Mouse (Mus musculus): ENCODE measurements around the gene Troap. TPM values are rescaled to one million over a fixed set of nuclear protein-coding genes. Genes with fewer than 3 reads are reported as not detected.
A peak's percentile ranks its signal among the peaks of the same experiment; 100 is the strongest.

Troap gene
- polyA plus RNA-seq, 1 experiment from 2014 or later, result 4.9 TPM

DNA sequence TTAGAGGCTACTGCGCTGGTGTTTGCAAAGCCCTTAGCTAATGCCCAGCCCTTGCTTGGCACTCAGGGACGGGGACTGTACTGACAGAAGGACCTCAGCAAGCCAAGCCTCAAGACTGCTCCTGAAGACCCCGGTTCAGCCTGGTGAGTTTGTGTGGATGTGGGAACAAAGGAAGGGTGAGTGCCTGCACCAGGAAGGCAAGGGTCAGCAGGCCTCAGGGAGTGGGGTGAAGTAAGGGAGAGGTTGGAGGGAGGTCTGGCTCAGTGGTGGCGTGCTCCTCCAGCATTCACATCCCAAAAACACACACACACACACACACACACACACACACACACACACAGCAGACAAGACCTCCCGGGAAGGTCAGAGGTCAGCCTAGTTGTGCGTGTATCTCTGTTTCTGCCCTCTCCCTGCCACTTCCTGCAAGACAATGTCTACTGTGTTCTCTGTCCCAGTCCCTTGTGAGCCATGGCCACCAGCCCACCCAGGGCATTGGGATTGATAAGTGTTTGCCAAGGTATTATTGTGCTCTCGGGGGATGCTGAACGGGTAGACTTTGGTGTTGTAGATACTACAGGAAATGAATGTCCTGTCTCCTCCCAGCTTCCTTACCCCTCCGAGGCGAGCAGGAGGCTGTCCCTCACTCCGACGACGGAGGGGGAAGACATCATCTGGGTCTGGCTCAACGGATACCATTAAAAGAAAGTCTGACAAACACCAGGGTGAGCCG is 4.0 kb downstream of the Troap start:
- peaks cover 13% of the 10 kb centered on the region for H3K4me1 ChIP-seq (ENCODE audit: control insufficient read depth, insufficient read depth, low read length)
- WGBS, result 87% methylated on average over 15 of the region's 15 CpGs
- H3K36me3 ChIP-seq (ENCODE audit: control insufficient read depth, insufficient read depth, low read length), result no peaks in the 10 kb centered on the region
- no peaks in the 10 kb centered on the region for H3K27me3 ChIP-seq (ENCODE audit: control insufficient read depth, insufficient read depth, low read length)
- DNase-seq, result no peak
- H3K9ac ChIP-seq (replicated peaks; ENCODE audit: low read length), result no peak overlapping the region
- no peaks in the 10 kb centered on the region for H3K9me3 ChIP-seq (ENCODE audit: control insufficient read depth, low read length)
- no peak overlapping the region for H3K4me3 ChIP-seq (replicated peaks; ENCODE audit: low read depth, low read length)
- no peak overlapping the region for H3K4me2 ChIP-seq (ENCODE audit: low read length)
- H3K27ac ChIP-seq (replicated peaks; ENCODE audit: low read depth, low read length), result no peak overlapping the region
- ATAC-seq (ENCODE audit: low FRiP score, low TSS enrichment), result no peak

DNA sequence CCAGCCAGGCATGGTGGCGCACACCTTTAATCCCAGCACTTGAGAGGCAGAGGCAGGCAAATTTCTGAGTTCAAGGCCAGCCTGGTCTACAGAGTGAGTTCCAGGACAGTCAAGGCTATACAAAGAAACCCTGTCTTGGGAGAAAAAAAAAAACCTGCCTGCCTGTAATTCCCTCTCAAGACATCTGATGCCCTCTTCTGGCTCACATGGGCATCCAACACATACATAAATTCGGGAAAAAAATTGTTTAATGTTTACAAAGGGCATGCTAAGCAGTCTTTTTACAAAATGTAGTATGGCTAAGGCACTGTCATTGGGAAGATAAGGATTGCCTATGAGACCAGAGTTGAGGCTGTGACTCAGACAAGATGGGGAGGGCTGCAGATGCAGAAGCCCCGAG is 5.4 kb downstream of the Troap start:
- WGBS, result 91% methylated on average over 3 of the region's 3 CpGs
- Histone ChIP-seq H3K27me3 (ENCODE audit: control insufficient read depth, insufficient read depth, low read length) (0 out of 2 replicates have a peak, but pooled peaks cover 5% of the 10 kb centered on the region), H3K36me3 (ENCODE audit: control insufficient read depth, insufficient read depth, low read length) (no peaks in the 10 kb centered on the region), H3K9ac (replicated peaks; ENCODE audit: low read length) (no peak overlapping the region), H3K4me3 (replicated peaks; ENCODE audit: low read depth, low read length) (no peak overlapping the region), H3K4me1 (ENCODE audit: control insufficient read depth, insufficient read depth, low read length) (peaks cover 9% of the 10 kb centered on the region; the same call in 1 of the 2 replicates), H3K4me2 (ENCODE audit: low read length) (no peak overlapping the region), H3K27ac (replicated peaks; ENCODE audit: low read depth, low read length) (no peak overlapping the region), H3K9me3 (ENCODE audit: control insufficient read depth, low read length) (no peaks in the 10 kb centered on the region)
- DNase-seq (no peak), ATAC-seq (ENCODE audit: low FRiP score, low TSS enrichment) (no peak)

DNA sequence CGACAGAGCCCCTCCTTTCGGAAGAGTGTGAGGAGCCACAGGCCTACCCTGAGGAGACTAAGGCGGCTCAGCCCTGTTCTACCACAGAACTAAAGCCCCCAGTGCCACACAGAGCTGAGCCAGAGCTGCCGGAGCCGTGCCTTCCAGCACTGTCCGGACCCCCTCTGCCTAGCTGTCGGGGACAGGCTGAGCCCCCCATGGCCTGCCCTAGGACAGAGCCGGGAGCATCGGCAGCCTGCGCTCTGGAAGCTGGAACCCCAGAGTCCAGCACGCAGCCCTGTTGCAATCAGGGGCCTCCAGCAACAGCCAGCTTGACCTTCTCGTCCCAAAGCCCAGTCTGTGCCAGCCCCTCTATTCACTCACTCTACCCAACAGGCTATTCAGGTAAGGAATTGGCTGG is 7.9 kb downstream of the Troap start:
- no peak overlapping the region for H3K4me3 ChIP-seq (replicated peaks; ENCODE audit: low read depth, low read length)
- no peaks in the 10 kb centered on the region for H3K4me1 ChIP-seq (ENCODE audit: control insufficient read depth, insufficient read depth, low read length)
- no peaks in the 10 kb centered on the region for H3K36me3 ChIP-seq (ENCODE audit: control insufficient read depth, insufficient read depth, low read length)
- H3K4me2 ChIP-seq (ENCODE audit: low read length), result no peak overlapping the region
- ATAC-seq (ENCODE audit: low FRiP score, low TSS enrichment) (no peak), DNase-seq (no peak)
- H3K27ac ChIP-seq (replicated peaks; ENCODE audit: low read depth, low read length), result no peak overlapping the region
- H3K27me3 ChIP-seq (ENCODE audit: control insufficient read depth, insufficient read depth, low read length), result peaks cover 29% of the 10 kb centered on the region
- H3K9me3 ChIP-seq (ENCODE audit: control insufficient read depth, low read length), result no peaks in the 10 kb centered on the region
- WGBS, result 93% methylated on average over 12 of the region's 12 CpGs
- no peak overlapping the region for H3K9ac ChIP-seq (replicated peaks; ENCODE audit: low read length)

DNA sequence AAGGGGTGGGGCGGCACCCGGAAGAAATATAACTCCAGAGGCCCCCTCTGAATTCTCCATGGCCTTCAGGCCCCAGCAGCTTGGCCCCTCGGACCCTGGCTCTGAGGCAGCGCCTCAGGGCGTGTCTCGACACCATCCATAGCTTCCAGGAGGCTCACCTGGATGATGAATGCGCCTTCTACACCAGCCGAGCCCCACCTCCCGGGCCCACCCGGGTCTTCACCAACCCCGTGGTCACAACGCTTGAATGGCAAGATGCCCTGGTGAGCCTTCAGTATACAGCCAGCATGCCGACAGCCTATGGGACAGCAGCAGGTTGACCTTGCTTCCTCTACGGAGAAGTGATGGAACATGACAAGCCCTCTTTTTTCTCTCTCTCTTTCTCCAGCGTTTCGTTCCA is 8.5 kb downstream of the Troap start:
- Histone ChIP-seq H3K9me3 (ENCODE audit: control insufficient read depth, low read length) (no peaks in the 10 kb centered on the region), H3K4me1 (ENCODE audit: control insufficient read depth, insufficient read depth, low read length) (no peaks in the 10 kb centered on the region)
- 86% methylated on average over 16 of the region's 16 CpGs for WGBS

DNA sequence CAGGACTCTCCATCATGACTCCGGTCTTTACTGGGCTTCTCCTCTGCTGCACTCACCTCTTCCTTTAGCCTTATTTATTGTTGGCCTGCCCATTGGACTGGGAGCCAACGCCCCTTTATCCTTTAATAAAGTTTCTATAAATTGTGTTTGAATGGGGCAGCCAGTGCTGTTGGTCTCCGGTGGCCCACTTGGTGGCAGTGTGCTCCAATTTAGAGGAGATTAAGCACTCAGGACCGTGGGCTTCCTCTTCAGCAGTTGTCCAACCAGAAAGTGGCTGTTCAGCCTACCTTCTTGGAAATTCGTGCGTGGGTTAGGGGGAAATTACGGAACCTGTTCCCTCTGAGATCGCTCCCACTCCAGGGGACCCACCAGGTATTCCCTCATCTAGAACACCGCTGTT is 8.9 kb downstream of the Troap start:
- Histone ChIP-seq H3K4me2 (ENCODE audit: low read length) (no peak overlapping the region), H3K4me3 (replicated peaks; ENCODE audit: low read depth, low read length) (no peak overlapping the region), H3K9me3 (ENCODE audit: control insufficient read depth, low read length) (no peaks in the 10 kb centered on the region), H3K36me3 (ENCODE audit: control insufficient read depth, insufficient read depth, low read length) (no peaks in the 10 kb centered on the region), H3K4me1 (ENCODE audit: control insufficient read depth, insufficient read depth, low read length) (no peaks in the 10 kb centered on the region), H3K27me3 (ENCODE audit: control insufficient read depth, insufficient read depth, low read length) (peaks cover 37% of the 10 kb centered on the region), H3K9ac (replicated peaks; ENCODE audit: low read length) (no peak overlapping the region), H3K27ac (replicated peaks; ENCODE audit: low read depth, low read length) (no peak overlapping the region)
- peak; percentile 77 for DNase-seq
- ATAC-seq (ENCODE audit: low FRiP score, low TSS enrichment), result no peak
- WGBS, result 74% methylated on average over 9 of the region's 9 CpGs

More for the DNA sequence above, 8.5 kb downstream of the Troap start:
- ATAC-seq (ENCODE audit: low FRiP score, low TSS enrichment) (no peak), DNase-seq (no peak)
- no peak overlapping the region for H3K4me3 ChIP-seq (replicated peaks; ENCODE audit: low read depth, low read length)
- peaks cover 34% of the 10 kb centered on the region for H3K27me3 ChIP-seq (ENCODE audit: control insufficient read depth, insufficient read depth, low read length)
- no peak overlapping the region for H3K9ac ChIP-seq (replicated peaks; ENCODE audit: low read length)
- H3K27ac ChIP-seq (replicated peaks; ENCODE audit: low read depth, low read length), result no peak overlapping the region
- no peak overlapping the region for H3K4me2 ChIP-seq (ENCODE audit: low read length)
- no peaks in the 10 kb centered on the region for H3K36me3 ChIP-seq (ENCODE audit: control insufficient read depth, insufficient read depth, low read length)

DNA sequence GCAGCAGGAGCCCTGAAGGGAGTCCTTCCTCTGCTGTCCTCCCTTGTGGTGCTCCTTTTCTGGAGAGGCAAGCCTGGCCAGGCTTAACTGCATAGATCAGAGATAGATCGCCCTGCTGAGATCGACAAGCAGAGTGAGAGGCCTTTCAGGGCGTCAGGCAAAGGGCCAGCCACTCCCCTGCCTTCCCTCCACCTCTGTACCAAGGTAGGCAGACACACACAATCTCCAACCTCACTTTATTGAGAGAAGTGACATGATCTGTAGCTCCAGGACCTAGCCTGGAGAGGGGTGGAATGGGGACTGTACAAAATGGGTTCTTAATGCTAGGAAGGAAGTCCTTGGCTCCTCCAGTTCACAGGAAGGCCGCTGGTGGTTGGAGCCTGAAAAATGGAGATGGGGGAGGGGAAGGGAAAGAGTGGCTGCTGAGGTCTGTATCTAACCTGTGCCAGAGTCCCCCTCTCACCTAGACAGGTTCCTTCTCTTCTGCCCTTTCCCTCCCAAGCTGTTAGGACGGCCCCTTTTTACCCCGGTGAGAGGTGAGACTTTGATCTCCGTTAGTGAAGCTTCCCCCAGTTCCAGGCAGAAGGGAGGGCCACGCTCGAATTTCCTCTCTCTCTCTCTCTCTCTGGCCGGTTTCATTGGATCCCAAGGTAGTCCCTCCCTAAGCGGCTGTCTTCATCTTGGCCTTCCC is 9.6 kb downstream of the Troap start:
- Histone ChIP-seq H3K4me1 (ENCODE audit: control insufficient read depth, insufficient read depth, low read length) (0 out of 2 replicates have a peak, but pooled peaks cover 3% of the 10 kb centered on the region), H3K4me3 (replicated peaks; ENCODE audit: low read depth, low read length) (no peak overlapping the region), H3K4me2 (ENCODE audit: low read length) (peak overlapping the region; percentile 8), H3K9me3 (ENCODE audit: control insufficient read depth, low read length) (no peaks in the 10 kb centered on the region), H3K9ac (replicated peaks; ENCODE audit: low read length) (0 out of 2 replicates have a peak overlapping the region, but pooled peaks have one; percentile 34), H3K36me3 (ENCODE audit: control insufficient read depth, insufficient read depth, low read length) (no peaks in the 10 kb centered on the region), H3K27me3 (ENCODE audit: control insufficient read depth, insufficient read depth, low read length) (peaks cover 44% of the 10 kb centered on the region), H3K27ac (replicated peaks; ENCODE audit: low read depth, low read length) (no peak overlapping the region)
- DNase-seq (no peak), ATAC-seq (ENCODE audit: low FRiP score, low TSS enrichment) (no peak)
- WGBS, result 6% methylated on average over 11 of the region's 11 CpGs

DNA sequence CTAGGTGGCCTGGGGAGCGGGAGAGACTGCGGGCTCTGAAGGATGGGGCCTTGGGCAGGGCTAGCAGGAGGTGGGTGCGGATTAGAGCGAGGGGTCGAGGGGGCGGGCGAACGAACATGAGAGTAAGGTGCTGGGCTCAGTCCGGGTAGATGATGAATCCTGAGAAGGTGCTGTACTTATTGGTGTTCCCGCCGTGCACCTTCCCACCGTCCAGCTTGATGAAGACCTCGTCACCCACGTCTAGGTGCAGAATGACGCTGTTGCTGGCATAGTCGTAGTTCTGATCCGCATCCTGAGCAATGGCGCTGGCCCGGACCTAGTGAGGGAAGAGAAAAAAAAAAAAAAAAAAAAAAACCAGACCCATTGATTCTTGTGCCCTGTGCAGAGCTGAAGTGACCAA is 10.2 kb downstream of the Troap start:
- ATAC-seq (ENCODE audit: low FRiP score, low TSS enrichment) (no peak), DNase-seq (no peak)
- Histone ChIP-seq H3K27ac (replicated peaks; ENCODE audit: low read depth, low read length) (no peak overlapping the region), H3K4me3 (replicated peaks; ENCODE audit: low read depth, low read length) (no peak overlapping the region), H3K27me3 (ENCODE audit: control insufficient read depth, insufficient read depth, low read length) (peaks cover 50% of the 10 kb centered on the region), H3K36me3 (ENCODE audit: control insufficient read depth, insufficient read depth, low read length) (no peaks in the 10 kb centered on the region), H3K9me3 (ENCODE audit: control insufficient read depth, low read length) (no peaks in the 10 kb centered on the region), H3K4me2 (ENCODE audit: low read length) (peak overlapping the region; percentile 8), H3K9ac (replicated peaks; ENCODE audit: low read length) (0 out of 2 replicates have a peak overlapping the region, but pooled peaks have one; percentile 34), H3K4me1 (ENCODE audit: control insufficient read depth, insufficient read depth, low read length) (peaks cover 9% of the 10 kb centered on the region; the same call in 1 of the 2 replicates)
- WGBS, result 10% methylated on average over 19 of the region's 19 CpGs

DNA sequence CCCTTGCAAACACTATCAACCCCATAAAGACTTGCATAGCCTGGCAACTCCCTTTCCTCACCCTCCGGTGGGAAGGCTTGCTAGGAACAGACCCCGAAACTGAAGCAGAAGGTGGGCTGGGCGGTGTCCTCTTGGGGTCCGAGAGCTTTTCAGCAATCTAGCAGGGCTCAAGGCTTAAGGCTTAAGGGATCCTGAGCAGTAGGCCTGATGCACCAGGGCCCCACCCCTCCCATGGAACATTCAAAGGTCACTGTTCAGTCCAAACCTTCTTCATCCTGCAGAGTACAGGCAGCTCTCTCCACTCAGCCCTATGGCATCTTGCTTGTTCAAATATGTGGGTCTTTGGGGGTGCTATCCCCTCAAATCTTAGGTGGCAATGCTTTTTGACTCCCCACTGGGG is 11.6 kb downstream of the Troap start:
- DNase-seq (no peak), ATAC-seq (ENCODE audit: low FRiP score, low TSS enrichment) (no peak)
- WGBS, result 68% methylated on average over 4 of the region's 4 CpGs
- Histone ChIP-seq H3K4me2 (ENCODE audit: low read length) (peak overlapping the region; percentile 37), H3K27me3 (ENCODE audit: control insufficient read depth, insufficient read depth, low read length) (peaks cover 52% of the 10 kb centered on the region), H3K9ac (replicated peaks; ENCODE audit: low read length) (no peak overlapping the region), H3K36me3 (ENCODE audit: control insufficient read depth, insufficient read depth, low read length) (no peaks in the 10 kb centered on the region), H3K4me1 (ENCODE audit: control insufficient read depth, insufficient read depth, low read length) (peaks cover 17% of the 10 kb centered on the region), H3K4me3 (replicated peaks; ENCODE audit: low read depth, low read length) (peak overlapping the region; percentile 12), H3K9me3 (ENCODE audit: control insufficient read depth, low read length) (no peaks in the 10 kb centered on the region), H3K27ac (replicated peaks; ENCODE audit: low read depth, low read length) (0 out of 2 replicates have a peak overlapping the region, but pooled peaks have one; percentile 2)

Data from midbrain, embryonic 14.5 days (tissue).